Mouse (Mus musculus) heart, adult 8-10 months (tissue): ENCODE data around the gene Cript. TPM values are rescaled to one million over a fixed set of nuclear protein-coding genes. Genes with fewer than 3 reads are reported as not detected.

Source experiments
- total RNA-seq, 4 experiments: library from RNA; stranded (reverse); gene quantifications; 2 replicates each; pipeline ENCODE4 v1.2.4; 2022

Cript gene
- total RNA-seq, 4 experiments from 2014 or later, result 44.4 to 56.4 (median 47.0) TPM

Other genes starting within 250 kb of the Cript start
- not detected for gene Tmem247, start 108.2 kb upstream of the Cript start, total RNA-seq
- not detected for gene Atp6v1e2, start 77.7 kb upstream of the Cript start, total RNA-seq
- gene Rhoq, start 62.5 kb upstream of the Cript start, total RNA-seq, result 100 to 1,000 TPM; 120 to 141 (median 127) TPM
- gene Pigf, start 144 bp upstream of the Cript start, total RNA-seq, result 1 to 10 TPM; 2.0 to 4.1 (median 3.5) TPM
- 10 to 100 TPM; 31.0 to 35.6 (median 32.5) TPM for gene Socs5, start 82.1 kb downstream of the Cript start, total RNA-seq
- 10 to 100 TPM; 56.1 to 70.7 (median 59.8) TPM for gene Mcfd2, start 240.4 kb downstream of the Cript start, total RNA-seq